Mouse (Mus musculus) inflammation-experienced regulatory T-cells, adult 16 weeks (primary cell): ENCODE data around the gene Polr3e. TPM values are rescaled to one million over a fixed set of nuclear protein-coding genes. Genes with fewer than 3 reads are reported as not detected.

ENCODE experiments used
- polyA plus RNA-seq: library from polyadenylated mRNA; unstranded; fragments of 100-300 nt; shearing (Covaris generic); gene quantifications from one replicate; pipeline ENCODE4 v1.2.1, GENCODE M21; 2017

Gene Polr3e
- 38.7 TPM for polyA plus RNA-seq

GRCm38 (mm10) chr7:120917592-120918461 is at the start of gene Polr3e:
Gene Polr3e (plus strand): TSS chr7:120917744.

GRCm38 (mm10) chr7:120982200-120982841 is 64.8 kb downstream of the Polr3e start, which contains the start of the genes Cdr2 and Mfsd13b:
Gene Cdr2 (minus strand): TSS chr7:120982312.
Gene Mfsd13b (plus strand): TSS chr7:120982509.

Other genes with a start within 250 kb of the Polr3e start
- gene Pdzd9, start 247.4 kb upstream of the Polr3e start, polyA plus RNA-seq, result 0.62 TPM
- gene Mosmo, start 240.1 kb upstream of the Polr3e start, polyA plus RNA-seq, result 2.8 TPM
- gene Vwa3a, start 178.4 kb upstream of the Polr3e start, polyA plus RNA-seq, result not detected
- gene Gm5737, start 105.4 kb upstream of the Polr3e start, polyA plus RNA-seq, result not detected
- 15.0 TPM for gene Eef2k, start 74.9 kb upstream of the Polr3e start, polyA plus RNA-seq
- 0.76 TPM for gene Cdr2, start 64.6 kb downstream of the Polr3e start, polyA plus RNA-seq
- not detected for gene Mfsd13b, start 64.8 kb downstream of the Polr3e start, polyA plus RNA-seq
- gene Mettl9, start 116.7 kb downstream of the Polr3e start, polyA plus RNA-seq, result 6.9 TPM
- 2.0 TPM for gene Igsf6, start 156.8 kb downstream of the Polr3e start, polyA plus RNA-seq
- gene Otoa, start 163.9 kb downstream of the Polr3e start, polyA plus RNA-seq, result not detected